Mouse (Mus musculus): ENCODE measurements around the gene Veph1.

DNA sequence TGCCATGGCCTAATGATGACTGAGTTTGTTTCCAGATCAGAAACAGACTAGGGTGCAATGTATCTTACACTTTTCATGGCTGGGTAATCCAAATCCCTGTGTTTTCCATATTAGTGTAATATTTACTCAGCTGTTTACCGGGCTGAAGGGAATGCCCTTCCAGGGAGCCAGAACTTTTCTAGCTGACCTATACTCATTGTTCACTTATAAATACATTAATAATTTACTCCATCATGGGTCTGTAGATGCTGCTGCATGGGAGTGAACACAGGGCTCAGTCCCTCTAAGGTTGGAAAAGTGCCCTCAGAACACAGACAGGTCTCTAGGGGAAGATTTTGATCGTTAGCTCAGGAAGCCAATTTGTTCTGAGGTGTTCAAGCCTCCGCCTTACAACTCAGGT, 1.9 kb downstream of the Veph1 start:
- TF ChIP-seq ZC3H11A (IDR thresholded peaks at IDR 0.05; ENCODE audit: borderline replicate concordance, low read depth, low read length) (no peak), HCFC1 (IDR thresholded peaks at IDR 0.05; ENCODE audit: borderline replicate concordance, insufficient read depth, low read length) (no peak), CHD2 (IDR thresholded peaks at IDR 0.05; ENCODE audit: low read depth, low read length) (no peak)
